Mouse (Mus musculus) cerebral cortex, adult 2 months (tissue): ENCODE results near the gene Map2k5.

Experiments
- WGBS: fragments of 180-500 bp; shearing (Covaris S2); methylation state at CpG from one replicate; pipeline ENCODE4 v1.1.7; 2018; 5-methylcytosine and 5-hydroxymethylcytosine counted together

The Map2k5 gene

DNA sequence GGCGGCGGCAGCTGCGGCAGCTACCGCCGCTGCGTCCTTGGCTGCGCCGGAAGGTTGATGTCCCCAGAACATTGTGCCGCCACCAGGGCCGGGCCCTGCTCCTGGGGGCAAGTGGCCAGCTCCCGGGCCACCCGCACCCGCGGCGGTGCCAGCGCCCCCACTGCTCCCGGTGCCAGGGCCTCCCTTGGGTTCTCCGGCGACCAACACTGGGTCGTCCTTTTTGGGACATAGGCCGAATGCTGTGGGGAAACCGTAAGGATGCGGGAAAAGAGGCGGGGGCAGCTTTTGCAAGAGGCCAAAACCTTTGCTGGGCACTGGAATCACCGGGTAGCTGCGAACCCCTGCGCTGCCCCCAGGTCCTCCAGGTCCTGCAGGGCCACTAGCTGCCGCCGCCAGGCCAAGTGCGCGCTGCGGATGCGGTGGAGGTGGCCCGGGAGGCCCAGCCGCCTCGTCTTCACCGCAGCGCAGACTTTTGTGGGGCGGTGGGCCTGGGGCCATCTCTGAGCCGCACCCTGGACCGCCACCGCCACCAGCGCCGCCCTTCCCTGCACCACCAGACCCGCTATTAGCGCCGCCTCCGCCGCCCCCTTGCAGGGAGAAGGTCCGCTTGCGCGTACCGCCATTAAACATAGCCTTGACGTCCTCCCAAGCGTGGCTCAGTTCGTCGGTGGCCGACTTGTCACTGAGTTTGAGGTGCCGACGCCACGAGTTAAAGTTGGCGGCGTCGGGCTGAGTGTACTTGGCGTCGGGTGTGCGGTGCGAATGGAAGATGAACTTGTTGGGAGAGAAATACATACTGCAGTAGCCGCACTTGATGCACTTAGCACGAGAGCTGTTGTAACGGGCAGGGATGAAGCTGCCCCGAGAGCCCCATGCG lies 232.2 kb downstream of the Map2k5 start:
- WGBS = 2% methylated on average over 73 of the region's 73 CpGs

DNA sequence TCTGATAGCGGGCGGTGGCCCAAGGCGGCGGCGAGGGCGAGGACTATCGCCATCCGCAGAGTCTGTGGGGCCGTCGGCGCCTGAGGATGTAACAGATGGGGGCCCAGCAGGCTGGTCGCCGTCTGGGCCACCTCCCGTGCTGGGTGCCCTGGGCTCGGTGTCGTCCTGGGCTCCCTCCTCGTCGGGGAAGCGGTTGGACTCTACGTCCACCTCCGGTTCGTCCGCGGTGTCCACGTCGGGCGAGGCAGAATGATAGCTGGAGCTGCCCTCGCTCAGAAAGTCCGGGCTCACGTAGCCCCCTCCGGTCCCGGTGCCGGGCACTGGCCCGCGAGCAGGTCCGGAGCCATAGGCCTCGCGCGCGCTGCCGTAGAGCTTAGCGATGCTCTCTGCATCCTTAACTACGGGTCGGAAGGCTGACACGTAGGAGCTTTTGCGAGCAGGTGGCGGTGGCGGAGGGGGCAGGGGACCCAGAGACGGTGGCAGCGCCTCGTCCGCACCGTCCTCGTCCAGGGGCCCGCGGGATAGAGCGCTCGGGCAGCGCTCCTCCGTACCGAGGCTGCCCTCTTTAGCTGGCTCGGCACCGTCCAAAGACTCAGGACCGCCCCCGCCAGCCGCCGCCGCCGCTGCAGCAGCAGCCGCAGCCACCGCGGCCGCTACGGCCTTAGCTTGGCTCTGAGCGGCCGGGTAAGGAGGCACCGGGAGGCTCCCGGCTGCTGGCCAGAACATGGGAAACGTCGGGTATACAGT lies 233.0 kb downstream of the Map2k5 start:
- WGBS = 2% methylated on average over 80 of the region's 80 CpGs

DNA sequence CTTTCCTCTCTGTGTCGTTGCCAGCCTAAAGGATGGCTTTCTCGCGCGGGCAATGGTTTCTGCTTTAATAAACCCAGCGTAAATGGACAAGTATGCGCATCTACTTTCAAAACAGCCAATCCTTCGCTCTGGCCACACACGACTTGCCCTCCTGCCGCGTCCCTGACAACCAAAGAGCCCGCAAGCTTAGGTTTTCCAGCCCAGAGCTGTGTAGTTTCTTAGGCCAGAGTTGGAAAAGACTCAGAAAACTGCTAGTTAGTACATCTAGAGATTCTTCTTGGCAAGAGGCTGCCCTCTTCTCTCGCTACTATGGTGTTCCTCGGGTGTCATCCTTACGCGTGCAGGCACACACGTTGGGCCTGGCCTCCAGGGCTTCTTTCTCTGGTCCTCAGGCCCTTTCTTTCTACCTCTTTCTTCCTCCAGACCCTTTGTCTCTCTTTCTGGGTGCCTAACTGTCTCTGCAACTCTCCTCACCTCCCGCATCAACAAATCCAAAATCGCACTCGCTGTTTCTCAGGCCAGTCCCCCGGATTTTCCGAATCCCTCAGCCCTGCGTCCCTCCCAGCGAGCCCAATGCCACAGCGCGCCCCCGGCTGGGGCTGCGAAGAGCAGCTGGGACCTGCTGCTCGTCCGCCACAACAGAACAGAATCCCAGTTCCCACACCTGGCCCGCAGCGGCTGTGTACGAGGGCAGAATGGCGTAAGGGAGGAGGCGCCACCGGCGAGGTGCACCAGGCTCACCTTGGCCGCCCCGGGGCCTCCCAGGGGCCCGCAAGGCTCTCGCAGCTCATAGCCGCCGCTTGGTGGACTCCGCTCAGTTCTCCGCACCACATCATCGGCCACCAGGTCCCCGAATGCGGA lies 233.8 kb downstream of the Map2k5 start:
- 3% methylated on average over 47 of the region's 47 CpGs for WGBS

DNA sequence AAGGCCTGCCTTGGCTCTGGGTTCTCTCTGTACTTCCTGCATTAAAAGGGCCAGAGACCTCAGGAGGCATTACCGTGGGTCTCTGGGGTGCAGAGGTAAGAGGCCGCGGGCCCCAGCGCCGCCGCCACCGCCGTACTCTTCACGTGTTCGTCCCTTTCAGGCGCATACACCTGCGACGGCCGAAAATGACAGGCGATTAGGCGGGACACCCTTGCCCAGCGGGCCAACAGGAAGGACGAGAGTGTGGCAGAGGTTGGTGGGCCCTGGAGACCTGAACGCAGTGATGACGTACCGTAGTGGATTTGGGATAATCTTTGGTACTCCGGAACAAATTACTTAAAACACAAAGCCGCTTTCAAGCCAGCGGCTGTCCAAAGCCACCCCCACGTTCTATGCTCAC lies 234.5 kb downstream of the Map2k5 start:
- 3% methylated on average over 25 of the region's 25 CpGs for WGBS

DNA sequence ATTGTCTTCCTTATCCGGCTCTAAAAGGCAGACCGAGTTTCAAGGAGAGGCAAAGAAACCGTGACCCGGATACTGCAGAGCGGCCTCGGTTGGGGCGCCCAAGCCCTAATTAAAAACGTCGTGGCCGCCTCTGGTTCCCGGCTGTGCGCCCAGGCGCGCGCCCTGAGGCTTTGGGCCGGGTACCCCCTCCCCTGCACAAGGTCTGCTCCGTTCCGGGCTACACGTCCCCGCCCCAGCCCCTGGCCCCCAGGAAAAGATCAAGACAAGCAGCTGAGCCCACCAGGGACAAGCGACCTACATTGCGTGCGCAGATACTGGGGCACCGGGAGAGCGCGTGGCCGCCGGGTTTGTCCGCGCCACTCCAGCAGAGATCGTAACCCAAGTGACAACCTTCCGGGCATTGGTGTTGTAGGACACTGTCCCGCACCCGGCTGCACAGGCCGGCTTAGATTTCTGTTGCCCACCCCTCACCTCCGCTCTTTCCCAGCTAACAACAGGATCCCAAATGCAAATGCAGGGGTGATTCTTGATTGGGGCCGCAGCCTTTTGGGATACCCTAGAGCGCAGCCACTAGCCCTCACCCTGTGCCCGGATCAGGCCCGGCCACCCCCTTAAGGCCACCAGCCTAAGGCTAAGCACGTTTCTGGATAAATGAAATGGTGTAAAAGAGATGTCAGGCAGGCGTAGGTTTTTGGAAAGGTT lies 235.2 kb downstream of the Map2k5 start:
- 2% methylated on average over 42 of the region's 42 CpGs for WGBS

DNA sequence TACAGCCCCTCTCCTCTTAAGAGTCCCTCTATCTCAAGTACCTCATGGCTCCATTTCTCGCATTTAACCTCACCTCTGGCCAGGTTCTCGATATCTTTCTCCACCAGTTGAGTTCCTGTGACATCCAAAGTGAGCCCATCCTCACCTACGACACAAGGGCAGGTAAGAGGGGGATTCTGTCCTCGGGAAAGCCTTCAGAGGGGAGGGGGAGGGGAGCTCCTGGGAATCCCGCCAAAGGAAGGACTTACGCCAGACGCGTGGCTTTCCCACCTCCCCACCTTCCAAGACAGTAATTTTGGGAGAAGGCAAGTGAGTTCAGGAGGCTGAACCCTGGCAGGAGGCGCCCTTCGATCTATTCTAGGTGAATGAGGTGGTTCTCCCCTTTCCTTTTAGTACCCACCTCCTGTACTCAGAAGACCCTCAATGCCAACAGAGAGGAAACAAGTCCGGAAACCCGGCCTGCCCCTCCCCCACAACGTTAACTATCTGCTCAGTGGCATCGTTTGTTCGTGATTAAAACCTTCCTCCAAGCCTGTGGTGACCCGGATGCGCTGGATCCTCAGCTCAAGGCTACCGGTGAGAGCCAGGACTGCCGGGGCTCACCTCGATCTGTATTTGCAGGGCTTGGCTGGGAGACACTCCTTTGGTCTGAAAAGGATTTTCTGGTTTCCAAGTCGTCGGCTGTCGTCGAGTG lies 235.9 kb downstream of the Map2k5 start:
- 3% methylated on average over 24 of the region's 24 CpGs for WGBS

DNA sequence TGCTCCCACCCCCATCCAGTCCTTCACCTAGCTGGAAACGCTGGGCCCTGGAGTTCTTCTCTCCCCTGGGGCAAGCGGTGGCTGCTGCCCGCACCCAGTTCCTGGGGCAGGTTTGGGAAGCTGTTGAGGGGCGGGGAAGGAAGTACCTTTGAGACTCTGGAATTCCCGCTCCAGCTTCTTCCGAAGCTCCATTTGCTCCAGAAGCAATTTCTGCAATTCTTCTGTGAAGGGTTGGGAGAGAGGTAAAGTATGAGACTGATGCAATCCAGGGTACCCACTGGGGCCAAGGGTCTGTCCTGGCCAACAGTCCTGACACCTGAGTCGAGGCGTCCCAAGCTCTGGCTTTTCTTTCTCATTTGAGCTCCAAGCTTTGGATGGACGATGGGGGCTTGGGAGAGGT lies 237.5 kb downstream of the Map2k5 start:
- 5% methylated on average over 9 of the region's 9 CpGs for WGBS

DNA sequence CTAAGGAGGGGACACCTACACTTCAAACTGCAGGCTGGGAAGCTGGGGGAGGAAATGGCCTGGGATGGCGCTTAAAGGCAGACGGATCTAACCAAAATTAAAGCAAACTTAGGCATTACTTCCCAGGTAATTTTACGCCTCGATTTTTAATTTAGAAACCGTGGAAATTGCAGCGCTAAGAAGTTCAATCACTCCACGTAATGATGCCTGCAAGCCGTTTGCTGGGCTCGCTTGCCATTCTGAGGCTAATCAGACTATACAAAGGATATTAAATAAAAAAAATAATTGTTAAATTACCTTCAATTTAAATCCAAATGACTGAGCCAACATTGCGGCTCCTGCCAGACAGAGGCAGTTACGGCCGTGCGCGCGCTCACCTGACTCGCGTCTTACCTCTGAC lies 238.0 kb downstream of the Map2k5 start:
- WGBS = 14% methylated on average over 17 of the region's 17 CpGs

DNA sequence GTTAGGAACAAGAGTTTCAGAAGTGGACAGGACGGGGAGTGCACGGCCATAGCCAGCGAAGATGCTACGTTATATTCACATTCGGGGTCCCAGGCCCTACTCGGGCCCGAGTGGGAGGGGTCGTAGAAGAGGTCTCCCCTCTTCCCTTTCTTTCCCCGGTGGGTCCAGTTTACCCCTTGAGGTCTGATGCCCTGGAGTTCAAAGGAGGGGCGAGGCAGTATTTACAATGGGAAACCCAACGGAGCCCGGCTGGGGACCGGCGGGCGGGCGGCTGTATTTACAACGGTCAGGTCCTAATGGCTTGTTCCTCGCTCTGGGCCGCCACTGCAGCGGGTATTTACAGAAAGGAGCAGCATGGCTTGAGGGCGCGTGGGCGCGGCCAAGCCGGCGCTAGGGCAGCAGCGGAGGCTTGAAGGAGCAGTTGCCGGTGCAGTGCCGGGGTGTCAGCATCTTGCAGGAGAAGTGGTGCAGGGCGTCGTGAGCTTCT lies 239.2 kb downstream of the Map2k5 start:
- 3% methylated on average over 31 of the region's 31 CpGs for WGBS

DNA sequence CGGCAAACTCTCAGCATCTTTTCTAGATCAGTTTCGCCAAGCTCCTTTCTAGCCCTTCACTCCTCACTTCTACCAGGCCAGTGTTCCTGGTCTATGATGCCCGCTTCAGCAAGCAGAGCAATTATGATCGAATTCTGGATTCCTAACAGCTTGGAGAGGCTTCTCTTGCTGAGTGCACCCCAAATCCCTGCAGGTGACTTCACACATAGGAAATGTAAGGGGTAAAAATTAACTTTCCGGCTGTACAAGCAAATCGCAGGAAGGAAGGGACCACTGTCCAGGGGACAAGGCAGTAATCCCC lies 240.1 kb downstream of the Map2k5 start:
- WGBS = 14% methylated on average over 6 of the region's 6 CpGs

DNA sequence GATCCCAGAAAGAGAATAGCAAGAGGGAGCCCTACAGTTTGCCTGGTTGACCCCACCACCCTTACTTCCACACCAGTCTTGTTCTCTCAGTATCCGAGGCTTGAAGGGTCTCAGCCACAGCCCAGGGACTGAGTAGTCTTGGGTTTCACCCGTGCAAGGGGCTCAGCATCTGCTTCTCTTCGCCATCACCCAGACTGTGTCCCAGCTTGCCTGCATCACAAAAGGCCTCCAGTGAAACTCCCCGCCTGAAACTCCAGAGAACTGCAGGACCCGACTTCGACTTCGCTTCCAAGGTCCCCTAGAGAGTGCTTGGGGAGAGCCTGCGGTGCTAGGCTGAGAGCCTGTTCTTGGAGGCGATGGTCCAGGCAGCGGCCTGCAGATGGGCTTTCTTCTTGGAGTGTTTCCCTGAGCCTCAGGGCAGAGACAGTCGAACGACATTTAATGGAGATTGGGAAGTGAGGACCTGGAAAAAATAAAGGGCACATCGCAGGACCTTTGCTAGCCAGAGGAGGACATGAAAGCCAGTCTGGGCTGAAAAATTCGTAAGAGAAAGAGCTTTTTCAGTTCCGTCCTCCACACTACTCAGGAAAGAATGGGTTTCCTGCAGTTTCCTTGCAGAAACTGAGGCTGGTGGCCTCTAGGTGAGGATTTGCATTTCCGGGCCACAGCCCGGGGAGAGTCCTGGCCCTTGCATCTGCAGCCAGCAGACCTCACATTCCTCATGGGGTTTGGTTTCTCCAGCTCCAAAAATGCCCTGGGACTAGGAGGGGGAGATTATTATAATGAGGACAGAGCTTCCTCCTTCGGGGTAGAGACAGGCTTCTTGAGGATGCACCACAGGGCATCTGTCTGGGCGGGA lies 240.7 kb downstream of the Map2k5 start:
- 18% methylated on average over 19 of the region's 19 CpGs for WGBS

DNA sequence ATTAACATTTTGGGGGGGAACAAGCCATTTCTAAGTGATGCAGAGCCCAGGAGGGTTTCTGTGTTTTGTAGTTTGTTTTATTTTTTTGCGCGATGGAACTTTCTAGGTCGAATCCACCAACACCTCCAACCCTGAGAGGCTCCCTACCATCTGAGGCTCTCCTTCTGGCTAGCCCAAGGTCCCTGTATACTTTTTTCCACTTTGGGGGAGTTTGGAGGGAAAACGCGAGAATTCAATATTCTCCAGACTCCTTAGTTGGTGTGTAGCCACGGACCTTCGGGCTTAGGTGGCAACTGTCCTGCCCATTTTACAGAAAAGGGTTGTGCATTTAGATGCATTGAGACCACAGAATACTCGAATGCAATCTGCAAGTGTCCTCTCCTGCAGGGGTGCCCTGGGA lies 241.5 kb downstream of the Map2k5 start:
- 5% methylated on average over 8 of the region's 8 CpGs for WGBS

DNA sequence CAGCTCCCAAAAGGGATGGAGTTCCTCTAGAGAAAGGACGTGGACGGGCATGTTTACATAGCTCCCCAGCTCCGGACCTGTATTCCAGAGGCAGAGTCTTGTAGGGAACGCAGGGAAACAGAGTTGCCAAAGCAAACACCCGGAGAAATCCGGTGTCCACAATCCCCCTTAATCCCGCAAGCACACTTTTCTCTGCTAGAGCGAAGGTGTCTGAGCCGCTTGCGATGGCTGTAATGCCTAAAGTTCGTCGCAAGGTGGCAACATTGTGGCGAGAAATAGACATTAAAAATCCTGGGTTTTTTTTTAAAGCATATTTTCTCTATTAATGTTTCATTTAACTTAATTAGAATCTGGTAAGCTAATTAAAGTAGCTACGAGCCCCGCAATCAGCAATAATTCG lies 241.9 kb downstream of the Map2k5 start:
- WGBS = under 1% methylated on average over 16 of the region's 16 CpGs

DNA sequence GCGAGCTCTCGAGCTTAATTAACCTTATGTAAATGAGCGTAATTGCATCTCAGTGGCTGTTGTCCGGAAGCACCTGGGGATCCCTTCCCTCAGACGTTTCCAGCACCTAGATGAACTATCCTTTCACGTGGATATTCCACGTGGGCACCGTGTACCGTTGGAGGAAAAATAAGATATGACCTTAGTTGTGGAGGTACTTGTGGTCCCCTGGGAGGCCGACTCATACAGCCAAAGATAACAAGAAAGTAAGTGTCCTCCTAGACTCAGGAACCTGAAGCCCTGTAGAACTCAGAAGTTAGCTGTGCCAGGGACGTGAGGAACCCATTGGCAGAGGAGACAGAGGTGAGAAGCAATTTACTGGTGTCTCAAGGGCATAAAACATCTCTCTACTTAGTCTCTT lies 242.3 kb downstream of the Map2k5 start:
- 3% methylated on average over 11 of the region's 11 CpGs for WGBS

DNA sequence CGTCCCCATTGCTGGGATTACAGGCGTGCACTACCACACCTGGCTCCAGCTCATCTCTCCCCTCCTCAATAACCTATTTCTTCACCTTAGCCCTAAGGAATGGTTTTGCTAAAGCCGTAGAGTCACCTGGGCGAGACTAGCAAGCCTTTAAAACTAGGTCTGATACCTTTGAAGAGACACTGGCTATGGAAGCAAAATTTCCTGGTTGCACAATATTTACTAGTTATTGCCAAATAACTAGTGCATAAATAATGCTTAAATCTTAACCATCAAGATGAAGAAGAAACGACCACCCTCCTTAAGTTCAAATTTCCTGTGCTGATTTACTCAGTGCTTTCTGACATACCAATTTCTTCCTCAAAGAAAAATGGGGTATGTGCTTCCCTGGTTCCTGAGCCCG lies 244.0 kb downstream of the Map2k5 start:
- WGBS = 18% methylated on average over 6 of the region's 6 CpGs

DNA sequence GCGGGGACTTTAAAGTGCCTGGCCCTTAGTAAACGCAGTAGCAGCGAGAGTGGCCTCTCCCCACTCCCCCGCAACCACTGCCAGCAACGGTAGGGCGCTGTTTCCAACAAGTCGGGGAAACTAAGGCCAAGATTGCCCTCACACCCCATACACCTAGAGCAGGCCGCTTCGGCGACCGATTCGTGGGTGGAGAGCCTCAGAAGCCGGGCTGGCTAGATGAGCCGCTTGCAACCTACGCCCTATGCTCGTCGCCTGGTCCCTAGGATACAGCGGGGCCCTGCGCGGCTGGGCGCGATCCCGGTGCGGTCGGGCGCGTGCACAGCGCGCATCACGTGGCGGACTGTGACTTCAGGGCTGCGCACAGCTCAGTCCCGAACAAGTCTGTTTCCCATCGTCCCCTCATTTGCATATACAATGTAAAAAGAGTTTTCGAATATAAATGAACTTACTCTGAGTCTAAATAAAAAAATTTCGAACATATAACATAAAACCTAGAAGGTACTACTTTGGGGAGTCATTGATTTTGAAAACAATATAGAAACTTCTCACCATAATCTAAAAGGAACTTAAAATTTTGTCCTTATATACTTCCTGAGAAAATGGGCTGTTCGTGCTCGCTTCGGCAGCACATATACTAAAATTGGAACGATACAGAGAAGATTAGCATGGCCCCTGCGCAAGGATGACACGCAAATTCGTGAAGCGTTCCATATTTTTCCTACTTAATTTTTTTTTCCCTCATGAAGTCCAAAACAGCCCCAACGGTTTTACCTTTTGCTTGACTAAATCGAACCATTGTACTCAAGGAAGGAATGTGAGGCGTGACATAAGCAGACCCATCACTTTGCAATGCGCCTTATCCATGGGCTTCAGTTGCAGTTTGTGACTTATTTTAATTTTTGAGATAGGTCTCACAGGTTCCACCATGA lies 244.8 kb downstream of the Map2k5 start:
- under 1% methylated on average over 48 of the region's 48 CpGs for WGBS

DNA sequence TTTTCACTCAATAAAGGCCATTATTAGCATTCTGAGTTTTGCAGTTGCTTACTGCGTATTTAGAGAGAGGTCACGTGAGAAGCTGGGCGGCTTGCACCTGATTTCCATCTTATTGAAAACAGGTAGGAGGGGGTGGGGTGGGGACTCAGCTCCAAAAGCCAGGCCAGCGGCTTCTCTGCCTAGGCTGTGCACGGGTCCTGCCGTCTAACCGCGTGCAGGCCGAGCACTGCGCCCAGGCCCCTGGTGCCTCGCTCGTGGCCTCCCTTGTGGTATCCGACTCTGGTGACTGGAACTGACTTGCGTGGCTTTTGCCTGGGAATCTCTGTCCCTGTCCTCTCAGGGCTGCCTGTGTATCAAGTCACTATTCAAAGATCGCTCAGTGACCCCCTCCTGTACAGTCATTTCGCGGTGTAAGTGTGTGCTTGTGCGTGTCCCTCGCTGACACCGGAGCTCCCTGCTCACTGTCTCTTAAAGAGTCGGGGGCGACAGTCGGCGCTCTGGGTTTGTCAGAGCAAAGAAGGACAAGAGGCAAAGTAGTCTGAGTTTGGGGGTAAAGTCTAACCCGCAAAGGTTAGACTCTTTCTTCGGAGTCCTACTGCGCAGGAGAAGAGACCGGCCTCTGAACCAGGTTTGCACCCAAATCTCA lies 245.6 kb downstream of the Map2k5 start:
- 10% methylated on average over 28 of the region's 28 CpGs for WGBS

DNA sequence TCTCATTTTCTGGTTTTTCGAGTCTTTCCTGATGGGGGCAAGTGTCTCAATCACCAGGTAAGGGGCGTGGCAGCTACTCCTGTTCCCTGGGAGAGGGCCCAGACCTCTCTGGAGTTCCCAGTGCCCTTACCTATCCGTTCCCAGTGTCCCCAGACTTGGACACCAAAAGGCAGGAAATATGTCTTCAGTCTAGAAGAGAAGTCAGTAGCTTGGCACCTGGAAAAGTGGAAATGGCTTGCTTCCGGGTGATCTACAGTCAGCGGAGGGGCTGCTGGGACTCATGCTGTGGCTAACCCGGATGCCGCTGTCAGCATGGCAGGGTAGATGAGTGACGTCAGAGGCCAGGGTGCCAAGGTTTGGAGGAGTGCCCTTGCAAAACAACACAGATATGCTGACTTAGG lies 248.1 kb downstream of the Map2k5 start:
- 87% methylated on average over 8 of the region's 8 CpGs for WGBS
